23 mouse cellular contexts compared by ENCODE assay signal in the genomic region with DNA sequence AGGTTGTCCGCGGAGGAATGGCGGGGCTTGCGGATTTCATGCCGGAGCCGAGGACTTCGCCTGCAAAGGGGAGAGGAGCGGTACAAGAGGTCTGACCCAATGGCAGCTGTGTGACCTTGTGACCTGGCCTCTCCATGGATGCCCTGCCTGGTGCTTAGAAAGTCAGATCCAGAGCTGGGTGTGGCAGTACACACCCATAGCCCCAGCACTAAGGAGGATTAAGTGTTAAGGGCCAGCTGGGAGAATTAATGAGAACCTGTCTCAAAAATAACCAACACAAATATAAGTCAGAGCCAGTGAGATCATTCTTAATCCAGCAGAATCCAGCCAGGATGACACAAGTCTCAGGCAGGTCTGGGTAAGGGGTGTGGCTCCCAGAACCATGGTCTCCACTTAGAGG.
A peak's percentile ranks its signal among the peaks of the same experiment; 100 is the strongest.
DNase-seq lines count a peak whose midpoint lies in the region; ATAC-seq and TF ChIP-seq lines count a peak whose summit lies in the region.
"Had no signal": no experiment of that assay in that cellular context is flagged by ENCODE, and none has a peak within 500 bp of the region (broad histone marks: within the 10 kb centered on the region; RNA-seq: fewer than 3 reads in every experiment).

No protein-coding gene starts in this region.

- no peaks in the 10 kb centered on the region for H3K27me3 ChIP-seq in E14TG2a.4 (ENCODE audit: insufficient read depth, low read length)
- H3K27me3 ChIP-seq in ES-Bruce4 (ENCODE audit: control insufficient read depth, insufficient read depth, low read length, poor library complexity, severe bottlenecking) = no peaks in the 10 kb centered on the region
- no peaks in the 10 kb centered on the region for H3K27me3 ChIP-seq in myocyte (ENCODE audit: control insufficient read depth, insufficient read depth, insufficient read length)
- H3K27me3 ChIP-seq in midbrain, embryonic 11.5 days (ENCODE audit: control insufficient read depth, insufficient read depth, low read length) = no peaks in the 10 kb centered on the region
- H3K27me3 ChIP-seq: embryonic facial prominence, embryonic 12.5 days; forebrain, embryonic 13.5 days; forebrain, embryonic 15.5 days; Patski had no signal

- WGBS in midbrain, embryonic 11.5 days = 78% methylated on average over 8 of the region's 8 CpGs

- intact Hi-C loops in heart, postnatal 14 days (cut with DNase I) = no loop called here

- H3ac ChIP-seq in myocyte (ENCODE audit: control insufficient read depth, insufficient read length) = no peak overlapping the region

- no peak overlapping the region for H3K9ac ChIP-seq in ES-Bruce4 (ENCODE audit: low read depth, poor library complexity, severe bottlenecking)
- H3K9ac ChIP-seq in midbrain, embryonic 11.5 days (ENCODE audit: low read length) = no peak overlapping the region
- H3K9ac ChIP-seq: embryonic facial prominence, embryonic 12.5 days; forebrain, embryonic 13.5 days; forebrain, embryonic 15.5 days had no signal

- H3K4me1 ChIP-seq in E14TG2a.4 (replicated peaks; ENCODE audit: low read depth, low read length) = peaks cover 41% of the 10 kb centered on the region
- H3K4me1 ChIP-seq in ES-Bruce4 (ENCODE audit: control insufficient read depth, insufficient read depth, low read length) = no peaks in the 10 kb centered on the region
- no peaks in the 10 kb centered on the region for H3K4me1 ChIP-seq in midbrain, embryonic 11.5 days (ENCODE audit: control insufficient read depth, insufficient read depth, low read length)
- H3K4me1 ChIP-seq: forebrain, embryonic 15.5 days had no signal

- no peak for TF ChIP-seq POLR2A in ES-Bruce4 (IDR thresholded peaks at IDR 0.05; ENCODE audit: insufficient read depth, low read length)
- no peak for TF ChIP-seq POLR2A in myocyte (IDR thresholded peaks at IDR 0.05; ENCODE audit: insufficient read length, low read depth)

- no peak overlapping the region for H3K27ac ChIP-seq in ES-Bruce4 (ENCODE audit: insufficient read depth, low read length)
- no peak overlapping the region for H3K27ac ChIP-seq in midbrain, embryonic 11.5 days (ENCODE audit: low read depth, low read length)
- H3K27ac ChIP-seq: embryonic facial prominence, embryonic 10.5 days; embryonic facial prominence, embryonic 12.5 days; forebrain, embryonic 13.5 days; forebrain, embryonic 15.5 days had no signal

- H3K9me3 ChIP-seq in E14TG2a.4 (ENCODE audit: low read length) = no peaks in the 10 kb centered on the region
- H3K9me3 ChIP-seq in ES-Bruce4 (replicated peaks; ENCODE audit: control insufficient read depth, insufficient read depth, low read length, poor library complexity, severe bottlenecking) = no peaks in the 10 kb centered on the region
- no peaks in the 10 kb centered on the region for H3K9me3 ChIP-seq in midbrain, embryonic 11.5 days (ENCODE audit: control insufficient read depth, low read length)
- H3K9me3 ChIP-seq: embryonic facial prominence, embryonic 10.5 days; embryonic facial prominence, embryonic 12.5 days; forebrain, embryonic 13.5 days; forebrain, embryonic 15.5 days had no signal

- H3K4me3 ChIP-seq in E14TG2a.4 (replicated peaks; ENCODE audit: low read length) (peak overlapping the region; percentile 20), ES-Bruce4 (ENCODE audit: low read depth, low read length) (no peak overlapping the region), myocyte (no peak overlapping the region)
- H3K4me3 ChIP-seq in midbrain, embryonic 11.5 days (ENCODE audit: low read depth, low read length) = no peak overlapping the region
- H3K4me3 ChIP-seq: embryonic facial prominence, embryonic 10.5 days; embryonic facial prominence, embryonic 12.5 days; forebrain, embryonic 13.5 days; forebrain, embryonic 15.5 days had no signal

- peaks cover 79% of the 10 kb centered on the region for H3K36me3 ChIP-seq in E14TG2a.4 (ENCODE audit: insufficient read depth, low read length)
- peaks cover 29% of the 10 kb centered on the region for H3K36me3 ChIP-seq in ES-Bruce4 (ENCODE audit: control insufficient read depth, insufficient read depth, low read length, poor library complexity, severe bottlenecking)
- no peaks in the 10 kb centered on the region for H3K36me3 ChIP-seq in myocyte (ENCODE audit: control insufficient read depth, insufficient read depth)
- no peaks in the 10 kb centered on the region for H3K36me3 ChIP-seq in midbrain, embryonic 11.5 days (ENCODE audit: control insufficient read depth, insufficient read depth, low read length)
- H3K36me3 ChIP-seq: embryonic facial prominence, embryonic 10.5 days; embryonic facial prominence, embryonic 12.5 days; forebrain, embryonic 15.5 days; G1E had no signal

- no peak overlapping the region for H3K4me2 ChIP-seq in myocyte (ENCODE audit: low read depth)
- H3K4me2 ChIP-seq in midbrain, embryonic 11.5 days = no peak overlapping the region
- H3K4me2 ChIP-seq: embryonic facial prominence, embryonic 12.5 days; forebrain, embryonic 13.5 days; forebrain, embryonic 15.5 days had no signal

- TF ChIP-seq EP300 in ES-Bruce4 (IDR thresholded peaks at IDR 0.05; ENCODE audit: insufficient read depth, low read depth, low read length) = peak; percentile 53; the same call in 1 of the 2 replicates

- no peak for ATAC-seq in midbrain, embryonic 11.5 days (ENCODE audit: low FRiP score)
- ATAC-seq: activated CD4-positive, CD25-positive, alpha-beta regulatory T cell, adult 4 months; forebrain, embryonic 13.5 days; forebrain, embryonic 15.5 days; Patski had no signal

- DNase-seq in R1 (ENCODE audit: low read depth, low spot score) = peak; percentile 64
- DNase-seq in heart, postnatal 14 days = no peak
- DNase-seq in cerebellum, adult 9-11 months = no peak
- no peak for DNase-seq in midbrain, embryonic 11.5 days (ENCODE audit: low spot score, missing footprints)
- DNase-seq in c-Kit-positive CD71-positive TER-119-positive erythroid progenitor cells, embryonic 14.5 days (ENCODE audit: low spot score) = no peak
- DNase-seq: adrenal gland, adult 8-10 months; adrenal gland, postnatal 14 days; adrenal gland, postnatal 36 days; cerebellum, adult 11 months; cerebellum, adult 18-20 months; cerebellum, adult 8-10 months; cerebellum, postnatal 10 days; cerebellum, postnatal 25 days had no signal

- no peak for TF ChIP-seq CTCF in E14TG2a.4 (conservative IDR thresholded peaks at IDR 0.05; ENCODE audit: low read length)
- TF ChIP-seq CTCF in ES-Bruce4 (IDR thresholded peaks at IDR 0.05; ENCODE audit: low read depth, low read length) = no peak

- H3K79me2 ChIP-seq in myocyte (ENCODE audit: control insufficient read depth, insufficient read depth) = no peaks in the 10 kb centered on the region

TF ChIP-seq in myocyte, 11 proteins besides CTCF, POLR2A, EP300 and RAD21:
- TF ChIP-seq MYOG (IDR thresholded peaks at IDR 0.05; ENCODE audit: control insufficient read depth in 1 of 3, insufficient read depth in 1 of 3, insufficient read length in 2 of 3, low read depth in 2 of 3) (peak in 2 of 3 experiments; percentile 47 to 77), MYOD1 (IDR thresholded peaks at IDR 0.05; ENCODE audit: control insufficient read depth in 1 of 3, insufficient read length in 2 of 3, low read depth in 2 of 3) (peak; percentile 6 to 80 (median 36)), E2F4 (IDR thresholded peaks at IDR 0.05; ENCODE audit: insufficient read depth) (no peak)
